Mouse (Mus musculus): ENCODE measurements around the gene Rassf3.

Rassf3 gene

GRCm38 (mm10) chr10:121489941-121490340 lies 13.8 kb upstream of the Rassf3 start:
- DNase-seq: no peak

- DNase-seq: peak; percentile 74 to 93
Measured at GRCm38 (mm10) chr10:121488623-121489299, 12.6 kb upstream of the Rassf3 start.

- no peak for DNase-seq
Measured at GRCm38 (mm10) chr10:121487716-121488115, 11.6 kb upstream of the Rassf3 start.

GRCm38 (mm10) chr10:121486350-121486749 lies 10.2 kb upstream of the Rassf3 start:
- peak; percentile 79 to 80 for DNase-seq

GRCm38 (mm10) chr10:121483364-121483763 lies 7.2 kb upstream of the Rassf3 start:
- no peak for DNase-seq

- peak; percentile 39 to 52 for DNase-seq
Measured at GRCm38 (mm10) chr10:121481141-121481540, 5.0 kb upstream of the Rassf3 start.

- DNase-seq: no peak
Measured at GRCm38 (mm10) chr10:121479987-121480386, 3.8 kb upstream of the Rassf3 start.

GRCm38 (mm10) chr10:121477433-121477832 lies 1.3 kb upstream of the Rassf3 start:
- DNase-seq: no peak

GRCm38 (mm10) chr10:121476968-121477337 lies 806 bp upstream of the Rassf3 start:
- DNase-seq: no peak

- peak; percentile 74 to 77 for DNase-seq
Measured at GRCm38 (mm10) chr10:121475672-121476146, 438 bp downstream of the Rassf3 start.

- peak in 1 of 2 experiments; percentile 43 for DNase-seq
Measured at GRCm38 (mm10) chr10:121475101-121475671, 961 bp downstream of the Rassf3 start.

GRCm38 (mm10) chr10:121474288-121474687 lies 1.9 kb downstream of the Rassf3 start:
- no peak for DNase-seq

- no peak for DNase-seq
Measured at GRCm38 (mm10) chr10:121473723-121474215, 2.4 kb downstream of the Rassf3 start.

- DNase-seq: no peak
Measured at GRCm38 (mm10) chr10:121472593-121473217, 3.4 kb downstream of the Rassf3 start.

GRCm38 (mm10) chr10:121471570-121472197 lies 4.5 kb downstream of the Rassf3 start:
- DNase-seq: peak; percentile 35 to 51

GRCm38 (mm10) chr10:121469625-121470024 lies 6.5 kb downstream of the Rassf3 start:
- no peak for DNase-seq

GRCm38 (mm10) chr10:121468985-121469384 lies 7.2 kb downstream of the Rassf3 start:
- DNase-seq: no peak

- no peak for DNase-seq
Measured at GRCm38 (mm10) chr10:121468261-121468660, 7.9 kb downstream of the Rassf3 start.

GRCm38 (mm10) chr10:121467792-121468191 lies 8.4 kb downstream of the Rassf3 start:
- no peak for DNase-seq

- no peak for DNase-seq
Measured at GRCm38 (mm10) chr10:121467016-121467415, 9.1 kb downstream of the Rassf3 start.

- DNase-seq: no peak
Measured at GRCm38 (mm10) chr10:121465033-121465432, 11.1 kb downstream of the Rassf3 start.

GRCm38 (mm10) chr10:121462162-121462881 lies 13.8 kb downstream of the Rassf3 start:
- DNase-seq: no peak

Measured in kidney, adult 8-10 months (tissue).